ENCODE assay signal across 13 mouse cellular contexts in genomic region chr10:128214112-128214511, GRCm38 (mm10). TPM values are rescaled to one million over a fixed set of nuclear protein-coding genes. Genes with fewer than 3 reads are reported as not detected.
"Had no signal": no experiment of that assay in that cellular context is flagged by ENCODE, and none has a peak within 500 bp of the region (broad histone marks: within the 10 kb centered on the region; RNA-seq: fewer than 3 reads in every experiment).

No protein-coding gene starts in this region.

RNA-seq across cellular contexts. Expression of gene Mip, which starts 11.5 kb away (rescaled TPM):
- total RNA-seq: neutrophil, adult 5-6 weeks had no signal
- polyA plus RNA-seq: neural tube, embryonic 13.5 days; neural tube, embryonic 14.5 days; neural tube, embryonic 15.5 days; small intestine, adult 2 months; spleen, adult 2 months; stomach, embryonic 14.5 days; stomach, embryonic 15.5 days; stomach, embryonic 16.5 days; stomach, postnatal 0 days; testis, adult 2 months; thymus, postnatal 0 days; urinary bladder, adult 2 months had no signal

RNA-seq across cellular contexts. Expression of gene Gls2, which starts 19.9 kb away (rescaled TPM):
- total RNA-seq: neutrophil, adult 5-6 weeks had no signal
